Mouse (Mus musculus): Measurements from ENCODE around the gene Acvrl1.

The Acvrl1 gene

DNA sequence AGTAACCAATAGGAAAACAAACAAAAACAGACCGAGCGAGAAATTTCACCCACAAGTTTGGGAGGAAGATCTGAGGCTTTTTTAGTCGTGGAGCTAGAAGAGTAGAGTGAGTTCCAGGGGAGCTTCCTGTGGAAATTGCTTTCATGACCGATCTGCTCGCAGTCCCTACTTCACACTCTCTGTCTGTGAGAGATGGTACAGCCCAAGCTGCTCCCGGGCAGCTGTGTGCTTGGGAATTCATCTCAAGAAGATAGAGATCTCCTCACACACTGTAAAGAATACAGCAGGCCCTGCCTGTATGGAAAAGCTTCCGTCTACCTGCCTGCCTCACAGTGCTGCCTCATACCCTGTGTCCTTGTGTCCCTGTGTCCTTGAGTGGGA is 63.9 kb downstream of the Acvrl1 start:
- DNase-seq (ENCODE audit: low spot score): no peak

DNA sequence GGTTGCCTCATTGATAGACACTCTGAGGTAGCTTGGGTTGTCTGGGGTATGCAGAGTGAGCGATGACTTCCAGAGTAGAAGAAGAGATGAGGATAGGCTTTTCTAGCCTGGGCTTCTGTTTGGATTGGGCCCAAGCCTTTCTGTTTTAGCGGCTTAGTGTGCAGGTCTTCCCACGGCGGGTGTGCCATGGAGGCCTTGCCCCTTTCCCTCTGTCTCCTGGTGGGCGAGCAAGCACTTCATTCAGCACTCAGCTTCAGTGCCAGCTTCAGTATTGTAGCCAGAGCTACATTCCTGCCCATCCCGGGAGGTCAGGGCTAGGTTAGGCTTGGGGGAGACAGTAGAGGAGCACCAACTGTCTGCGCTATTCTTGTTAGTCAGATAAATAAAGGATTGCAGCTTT is 64.3 kb downstream of the Acvrl1 start:
- DNase-seq (ENCODE audit: low spot score): no peak

DNA sequence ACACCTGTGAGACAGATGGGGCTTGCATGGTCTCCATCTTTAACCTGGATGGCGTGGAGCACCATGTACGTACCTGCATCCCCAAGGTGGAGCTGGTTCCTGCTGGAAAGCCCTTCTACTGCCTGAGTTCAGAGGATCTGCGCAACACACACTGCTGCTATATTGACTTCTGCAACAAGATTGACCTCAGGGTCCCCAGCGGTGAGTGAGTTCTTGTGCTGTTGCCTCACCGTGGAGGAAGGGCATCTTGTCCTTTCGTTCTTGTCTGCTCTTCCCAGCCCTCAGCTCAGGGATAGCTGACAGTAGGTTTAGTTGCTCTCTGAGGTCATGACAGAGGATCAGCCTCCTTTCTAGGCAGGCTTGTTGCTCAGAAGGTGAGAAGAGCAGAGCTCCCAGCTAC is 65.6 kb downstream of the Acvrl1 start:
- no peak for DNase-seq (ENCODE audit: low spot score)

All from ovary, postnatal 10 days (tissue).